Mouse (Mus musculus): ENCODE measurements around the gene Cep89.

Gene Cep89

GRCm38 (mm10) chr7:35396542-35397168 lies at the start of gene Cep89, which contains the start of gene Faap24:
Gene Cep89 (plus strand): TSS chr7:35397035.
Gene Faap24 (minus strand): TSS chr7:35396836.
- DNase-seq (ENCODE audit: low spot score): peak; percentile 96

DNA sequence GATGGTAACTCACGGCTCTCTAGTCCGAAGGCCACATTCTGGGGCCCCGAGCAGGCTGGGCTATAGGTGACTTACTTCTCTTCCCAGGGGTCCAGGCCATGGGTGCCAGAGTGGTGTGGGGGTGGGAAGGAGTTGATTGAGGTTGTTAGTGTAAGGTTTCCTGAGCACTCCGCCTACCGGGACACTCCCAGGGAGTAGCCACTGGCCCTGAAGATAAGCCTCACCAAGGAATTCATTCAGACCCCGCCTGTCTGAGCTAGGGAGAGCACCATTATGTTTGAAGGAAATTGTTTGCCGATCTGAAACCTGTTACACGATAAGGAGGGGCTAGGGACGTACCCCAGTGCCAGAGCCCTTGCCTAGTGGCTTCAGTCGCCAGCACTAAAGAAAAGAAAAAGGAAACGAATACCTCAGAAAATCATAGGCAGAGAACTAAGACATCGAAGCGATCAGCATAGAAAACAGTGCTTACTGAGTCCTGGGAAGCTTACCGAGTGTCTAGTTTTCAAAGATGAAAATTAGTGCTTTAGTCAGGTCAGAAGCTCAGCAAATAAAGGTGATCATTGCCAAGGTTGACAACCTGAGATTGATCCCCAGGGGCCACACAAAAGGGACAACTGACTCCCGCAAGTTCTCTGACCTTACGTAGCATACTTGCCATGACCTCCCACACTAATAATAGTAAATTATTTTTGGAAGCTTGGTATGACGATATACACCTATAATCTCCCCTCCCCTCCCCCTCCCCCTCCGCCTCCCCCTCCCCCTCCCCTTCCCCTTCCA lies 48.7 kb upstream of the Cep89 start:
- no peak for DNase-seq (ENCODE audit: low spot score)

DNA sequence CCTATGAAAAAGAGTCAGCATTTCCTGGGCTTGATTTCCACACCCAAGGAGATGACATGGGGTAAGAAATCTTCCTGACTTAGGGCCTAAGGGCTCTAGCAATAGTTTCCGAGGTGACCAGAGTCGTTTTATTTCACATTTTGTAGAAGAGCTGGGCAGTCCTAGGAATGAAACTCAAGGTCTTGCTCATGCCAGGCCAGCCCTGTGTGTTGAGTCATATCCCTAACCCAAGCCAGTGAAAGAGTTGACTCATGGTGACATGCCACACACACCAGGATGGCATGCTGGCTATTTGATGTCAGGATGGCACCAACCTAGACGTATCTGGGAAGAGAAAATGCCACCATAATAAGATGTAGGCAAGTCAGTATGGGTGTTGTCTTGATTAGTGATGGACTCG lies 47.8 kb upstream of the Cep89 start:
- DNase-seq (ENCODE audit: low spot score): no peak

GRCm38 (mm10) chr7:35349886-35350684 lies 46.8 kb upstream of the Cep89 start:
- DNase-seq (ENCODE audit: low spot score): no peak

GRCm38 (mm10) chr7:35351155-35351554 lies 45.7 kb upstream of the Cep89 start:
- no peak for DNase-seq (ENCODE audit: low spot score)

DNA sequence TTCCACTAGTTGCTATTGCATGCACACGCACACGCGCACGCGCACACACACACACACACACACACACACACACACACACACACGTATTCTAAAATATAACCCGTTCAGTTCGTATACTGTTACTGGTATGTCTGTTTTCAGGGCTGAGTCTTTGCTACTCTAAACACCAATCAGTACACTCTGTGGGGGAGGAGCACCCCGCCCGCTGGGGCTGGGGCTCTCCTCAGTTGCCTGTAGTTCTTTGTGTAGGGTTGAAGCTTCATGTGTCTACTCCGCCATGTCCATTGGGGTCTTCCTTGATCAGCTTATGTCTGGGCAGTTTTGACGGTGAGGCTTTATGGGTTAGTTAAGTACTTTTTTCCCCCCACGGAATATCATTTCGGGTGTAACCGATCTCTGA lies 43.5 kb upstream of the Cep89 start:
- DNase-seq (ENCODE audit: low spot score): no peak

GRCm38 (mm10) chr7:35355303-35355872 lies 41.4 kb upstream of the Cep89 start:
- DNase-seq (ENCODE audit: low spot score): no peak

- no peak for DNase-seq (ENCODE audit: low spot score)
Observed at GRCm38 (mm10) chr7:35357621-35358020, 39.2 kb upstream of the Cep89 start.

DNA sequence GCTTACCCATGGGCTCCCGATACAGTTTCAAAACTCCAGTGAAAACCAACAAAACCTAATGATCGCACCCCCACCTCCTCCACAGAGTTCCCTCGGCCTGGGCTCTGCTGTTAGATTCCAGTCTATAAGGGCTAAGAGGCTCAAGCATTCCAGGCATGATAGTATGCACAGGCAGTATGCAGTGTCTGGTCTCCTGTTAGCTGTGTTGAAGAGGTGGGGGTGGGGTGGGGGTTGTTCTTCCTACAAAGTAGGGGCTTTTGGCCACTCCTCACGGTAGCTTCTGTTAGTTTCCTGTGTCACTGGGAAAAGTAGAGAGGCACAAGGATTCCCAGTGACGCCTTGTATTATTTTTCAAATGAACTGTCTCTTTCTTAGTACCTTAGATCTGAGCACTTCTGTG lies 34.6 kb upstream of the Cep89 start:
- no peak for DNase-seq (ENCODE audit: low spot score)

DNA sequence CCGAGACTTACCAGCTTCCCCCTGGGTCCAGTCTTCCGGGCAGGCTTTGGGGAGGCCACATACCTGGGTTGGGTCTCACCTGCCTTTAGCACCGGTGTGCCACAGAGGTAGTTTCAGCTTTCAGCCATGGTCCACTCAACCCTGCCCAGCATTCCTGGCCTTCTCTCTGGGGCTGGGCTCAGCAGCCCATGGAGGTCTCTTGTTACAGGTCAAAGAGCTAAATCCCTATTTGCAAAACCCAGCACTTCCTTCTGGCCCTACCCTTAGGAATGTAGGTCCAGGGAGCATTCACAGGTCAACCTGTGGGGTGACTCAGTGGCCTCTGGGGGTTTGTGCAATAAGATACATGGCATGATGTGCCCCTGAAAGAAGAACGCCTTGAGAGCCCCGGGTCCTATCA lies 34.0 kb upstream of the Cep89 start:
- no peak for DNase-seq (ENCODE audit: low spot score)

- DNase-seq (ENCODE audit: low spot score): no peak
Observed at GRCm38 (mm10) chr7:35365161-35365910, 31.5 kb upstream of the Cep89 start.

DNA sequence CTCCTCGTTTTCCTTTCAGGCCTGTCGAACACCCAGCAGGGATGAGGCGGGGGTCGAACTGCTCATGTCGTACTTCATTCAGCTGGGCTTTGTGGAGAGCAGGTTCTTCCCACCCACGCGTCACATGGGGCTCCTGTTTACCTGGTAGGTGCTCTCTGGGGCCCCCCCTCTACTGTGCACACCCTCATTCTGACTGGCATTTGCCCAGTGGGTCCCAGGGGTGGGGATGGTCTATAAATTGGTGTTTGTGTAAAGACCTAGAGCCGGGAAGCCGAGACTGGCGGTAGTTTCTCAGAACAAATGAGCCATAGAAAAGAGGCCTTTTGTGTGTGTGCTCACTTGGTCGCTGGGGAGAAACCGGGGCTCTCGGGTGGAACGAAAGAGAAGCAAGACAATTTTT lies 25.7 kb upstream of the Cep89 start:
- DNase-seq (ENCODE audit: low spot score): no peak

DNA sequence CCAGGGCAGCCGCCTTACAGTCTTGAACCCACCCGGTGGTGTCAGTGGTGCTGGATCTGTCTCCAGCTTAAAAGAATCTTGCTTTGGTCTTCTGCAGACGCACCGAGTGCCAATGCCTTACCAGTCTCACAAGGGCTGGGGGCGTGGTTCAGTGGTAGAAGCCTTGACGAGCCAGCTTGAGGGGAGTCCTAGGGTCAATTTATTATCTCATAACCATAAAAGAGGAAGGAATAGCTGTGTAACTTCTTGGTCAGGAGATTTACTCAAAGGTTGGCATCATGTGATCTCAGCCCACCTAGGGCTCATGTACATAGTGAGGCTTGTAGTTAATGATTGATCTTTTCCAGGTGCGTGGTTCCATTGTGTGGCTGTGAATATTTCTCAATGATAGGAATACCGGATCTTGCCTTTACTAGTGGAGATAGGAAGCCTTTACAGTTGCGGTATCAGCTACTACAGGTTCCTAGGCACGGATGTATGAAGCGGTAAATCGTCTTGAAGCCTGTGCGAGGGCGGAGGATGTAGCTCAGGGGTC lies 24.3 kb upstream of the Cep89 start:
- no peak for DNase-seq (ENCODE audit: low spot score)

DNA sequence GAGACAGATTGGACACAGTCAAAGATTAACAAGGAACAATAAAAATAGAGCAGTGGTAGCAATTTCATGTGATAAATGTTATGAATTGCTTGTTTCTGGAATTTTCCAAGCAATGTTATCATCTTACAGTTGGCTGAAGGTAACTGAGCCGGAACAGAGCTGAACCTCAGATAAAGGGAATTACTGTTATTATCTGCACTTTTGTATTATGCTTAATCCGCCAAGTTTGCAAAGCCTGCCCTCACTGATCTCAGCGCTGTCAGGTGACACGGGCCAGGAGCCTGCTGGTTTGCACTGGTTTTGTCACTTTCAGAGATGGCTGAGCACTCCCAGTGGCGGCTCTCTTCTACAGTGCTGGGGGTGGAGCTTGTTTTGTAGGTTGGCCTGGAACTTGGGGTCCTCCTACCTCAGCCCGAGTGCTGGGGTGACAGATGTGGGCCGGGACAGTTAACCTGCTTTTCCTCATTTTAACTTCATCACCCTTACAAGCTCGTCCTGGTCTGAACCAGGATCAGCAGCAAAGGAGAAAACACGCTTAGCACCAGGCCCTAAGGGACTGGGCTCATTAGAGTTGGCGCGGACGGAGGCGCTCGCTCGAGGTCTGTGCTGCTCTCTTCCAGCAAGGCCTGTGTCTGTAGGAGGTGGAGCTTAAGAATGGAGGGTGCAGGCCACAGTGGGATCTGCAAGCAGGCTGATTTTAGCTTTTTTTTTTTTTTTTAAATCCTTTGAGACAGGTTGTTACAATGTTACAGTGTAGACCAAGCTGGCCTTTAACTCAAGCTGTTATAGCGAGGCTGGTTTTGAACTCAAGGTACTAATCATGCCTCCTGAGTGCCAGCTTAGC lies 23.5 kb upstream of the Cep89 start:
- DNase-seq (ENCODE audit: low spot score): no peak

GRCm38 (mm10) chr7:35374265-35374664 lies 22.6 kb upstream of the Cep89 start:
- no peak for DNase-seq (ENCODE audit: low spot score)

GRCm38 (mm10) chr7:35376623-35377022 lies 20.2 kb upstream of the Cep89 start:
- DNase-seq (ENCODE audit: low spot score): no peak

DNA sequence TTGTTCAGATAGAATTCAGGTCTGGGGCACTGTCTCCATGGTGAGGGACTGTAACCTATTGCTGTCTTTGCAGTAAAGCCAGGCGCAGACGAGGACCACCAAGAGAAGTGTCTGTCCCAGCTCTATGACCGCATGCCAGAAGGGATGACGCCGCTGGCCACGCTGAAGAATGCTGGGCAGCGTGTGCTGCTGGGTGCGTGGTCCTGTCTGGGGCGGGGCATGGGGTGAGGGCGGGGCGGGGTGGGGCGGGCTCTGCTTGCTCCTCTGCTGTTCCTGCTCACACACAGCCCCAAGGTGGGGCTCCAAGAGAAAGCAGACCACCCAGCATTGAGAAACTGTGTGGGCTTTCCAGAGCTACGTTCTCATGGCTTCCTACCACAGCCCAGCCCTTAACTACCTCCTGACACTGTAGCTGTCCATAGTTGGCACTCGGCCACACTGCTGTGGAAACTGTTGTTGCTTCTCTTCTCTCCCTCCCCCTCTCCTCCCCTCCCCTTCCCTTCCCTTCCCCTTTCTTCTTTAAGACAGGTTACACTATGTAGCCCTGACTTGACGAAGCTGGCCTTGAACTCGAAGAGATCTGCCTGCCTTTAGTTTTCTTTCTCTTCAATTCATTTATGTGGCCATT lies 17.2 kb upstream of the Cep89 start:
- DNase-seq (ENCODE audit: low spot score): no peak

GRCm38 (mm10) chr7:35380351-35380750 lies 16.5 kb upstream of the Cep89 start:
- DNase-seq (ENCODE audit: low spot score): no peak

DNA sequence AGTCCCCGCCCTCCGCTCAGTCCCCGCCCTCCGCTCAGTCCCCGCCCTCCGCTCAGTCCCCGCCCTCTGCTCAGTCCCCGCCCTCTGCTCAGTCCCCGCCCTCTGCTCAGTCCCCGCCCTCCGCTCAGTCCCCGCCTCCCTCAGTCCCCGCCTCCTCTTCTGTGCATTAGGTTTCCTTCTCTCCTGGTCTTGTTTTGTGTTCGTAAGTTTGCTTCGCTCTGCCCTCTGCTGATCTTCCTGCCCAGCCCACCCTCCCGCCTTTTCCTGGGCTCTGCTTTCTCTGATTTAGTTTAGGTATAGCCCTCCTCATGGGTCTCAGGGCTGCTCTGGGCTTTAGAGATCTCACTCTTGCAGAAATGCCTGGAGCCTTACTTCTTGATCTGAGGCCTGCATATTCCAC lies 15.0 kb upstream of the Cep89 start:
- DNase-seq (ENCODE audit: low spot score): no peak

- no peak for DNase-seq (ENCODE audit: low spot score)
Observed at GRCm38 (mm10) chr7:35382706-35383353, 14.0 kb upstream of the Cep89 start.

Measured in T-cell, adult 2 months (primary cell).